Mouse (Mus musculus): ENCODE measurements at regions not wholly inside any gene's neighbourhood (a gene's known extent, or its start where the extent isn't known, plus 50 kb on each side); places are given as distances from the start of the nearest gene placed in this dataset.

DNA sequence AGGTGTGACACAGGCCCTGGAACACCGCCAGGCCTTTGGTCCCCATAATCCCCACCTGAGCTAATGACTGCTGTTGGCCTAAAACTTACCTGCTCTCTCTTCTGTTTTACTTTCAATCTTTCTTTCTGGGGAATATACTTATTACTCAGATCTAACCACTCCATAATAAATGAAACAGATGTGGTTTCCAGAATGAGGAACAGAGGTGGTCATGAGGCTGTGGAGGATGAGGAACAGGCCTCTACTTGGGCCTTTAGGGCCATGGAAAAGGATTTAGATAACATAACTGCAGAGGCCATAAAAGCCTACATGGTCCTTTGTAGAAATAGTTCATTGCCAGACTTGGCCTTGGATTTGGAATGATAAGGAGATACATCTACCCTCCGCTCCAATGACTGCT, 74.1 kb downstream of the B3gnt5 start:
- Histone ChIP-seq H3K4me3 (no peak overlapping the region), H3K27ac (no peak overlapping the region)
- no peak for TF ChIP-seq CTCF (conservative IDR thresholded peaks at IDR 0.05)
- no peak for DNase-seq (ENCODE audit: low spot score in 2 of 2)

DNA sequence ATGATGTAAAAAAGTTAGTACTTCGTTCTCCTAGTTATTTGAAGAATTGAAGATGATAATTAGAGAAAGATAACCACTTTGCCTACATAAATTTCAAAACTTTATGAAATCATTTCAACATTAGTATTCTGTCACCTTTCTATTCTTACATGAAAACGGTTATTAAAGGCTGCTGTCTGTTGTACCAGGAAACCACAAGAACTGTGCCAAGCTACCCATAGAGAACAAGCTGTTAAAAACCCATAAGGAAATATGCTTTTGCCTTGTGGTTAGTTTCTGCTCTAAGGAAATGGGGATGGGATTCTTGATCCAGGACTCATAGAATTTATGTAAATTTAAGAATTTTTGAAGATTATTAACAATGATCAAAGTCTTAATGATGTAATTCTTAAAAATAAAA, 74.7 kb downstream of the B3gnt5 start:
- Histone ChIP-seq H3K27ac (no peak overlapping the region), H3K4me3 (no peak overlapping the region)
- peak in 1 of 2 experiments; percentile 1 for DNase-seq (ENCODE audit: low spot score in 2 of 2)
- TF ChIP-seq CTCF (conservative IDR thresholded peaks at IDR 0.05) = no peak

DNA sequence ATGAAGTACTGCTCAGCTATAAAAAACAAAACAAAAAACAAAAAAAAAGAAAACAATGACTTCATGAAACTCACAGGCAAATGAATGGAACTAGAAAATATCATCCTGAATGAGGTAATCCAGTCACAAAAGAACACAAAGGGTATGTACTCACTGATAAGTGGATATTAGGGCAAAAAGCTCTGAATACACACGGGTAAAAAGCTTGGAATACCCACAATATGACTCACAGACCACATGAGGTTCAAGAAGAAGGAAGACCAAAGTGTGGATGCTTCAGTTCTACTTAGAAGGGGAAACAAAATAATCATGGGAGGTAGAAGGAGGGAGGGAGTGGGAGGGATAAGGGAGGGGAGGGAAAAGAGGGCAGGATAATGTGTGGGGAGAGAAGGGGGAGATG, 79.8 kb downstream of the B3gnt5 start:
- Histone ChIP-seq H3K4me3 (no peak overlapping the region), H3K27ac (no peak overlapping the region)
- no peak for TF ChIP-seq CTCF (conservative IDR thresholded peaks at IDR 0.05)
- no peak for DNase-seq (ENCODE audit: low spot score in 2 of 2)

DNA sequence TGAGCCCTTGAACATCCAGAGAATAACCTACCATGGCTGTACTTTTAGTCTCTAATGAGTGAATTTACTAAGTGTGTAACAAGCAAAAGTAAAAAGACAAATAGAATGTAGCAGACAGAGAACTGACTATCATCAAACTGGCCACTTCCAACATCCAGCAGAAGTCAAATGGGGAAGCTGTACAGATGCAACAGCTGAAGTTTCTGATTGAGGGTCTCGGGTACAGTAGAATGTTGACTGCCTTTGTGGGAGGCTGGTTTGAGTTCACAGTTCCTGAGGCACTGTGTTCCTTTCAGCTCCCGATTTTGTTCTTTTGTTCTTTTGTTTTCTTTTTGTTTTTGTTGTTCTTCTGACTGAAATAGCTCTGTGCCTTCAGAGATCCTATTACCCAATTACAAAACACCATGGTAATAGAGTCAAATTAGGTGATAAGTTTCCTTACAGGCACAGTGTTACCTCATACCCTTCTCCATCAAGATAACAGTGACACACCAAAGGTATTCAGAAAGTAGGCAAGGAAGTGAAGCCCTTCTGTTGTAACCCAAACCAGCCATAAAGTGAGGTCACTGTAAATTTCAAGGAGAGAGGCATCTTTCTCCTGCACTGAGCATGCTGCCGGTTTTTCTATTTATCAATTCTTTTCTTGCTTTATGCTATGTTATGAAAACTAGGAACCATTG, 82.5 kb downstream of the B3gnt5 start:
- no peak overlapping the region for H3K27ac ChIP-seq
- no peak overlapping the region for H3K4me3 ChIP-seq
- TF ChIP-seq CTCF (conservative IDR thresholded peaks at IDR 0.05) = no peak
- DNase-seq (ENCODE audit: low spot score in 2 of 2) = no peak

DNA sequence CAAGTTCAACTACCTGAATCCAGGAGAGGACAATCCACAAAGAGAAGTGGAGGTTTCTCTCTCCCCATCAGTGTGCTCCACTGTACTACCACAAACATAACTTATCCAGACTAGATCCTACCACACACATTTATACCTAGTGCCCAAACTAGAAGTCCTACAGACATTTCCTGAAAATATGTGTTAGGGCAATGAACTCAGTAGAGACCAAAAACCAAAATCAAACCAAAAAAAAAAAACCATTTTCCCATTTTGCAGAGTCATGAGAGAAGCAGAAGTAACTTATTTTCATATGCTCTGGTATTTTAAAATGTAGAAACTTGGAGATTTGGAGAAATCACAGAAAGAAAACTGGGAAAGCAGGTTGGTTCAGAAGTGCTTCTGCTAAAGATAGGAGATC, 83.7 kb downstream of the B3gnt5 start:
- Histone ChIP-seq H3K4me3 (no peak overlapping the region), H3K27ac (no peak overlapping the region)
- no peak for DNase-seq (ENCODE audit: low spot score in 2 of 2)
- no peak for TF ChIP-seq CTCF (conservative IDR thresholded peaks at IDR 0.05)

DNA sequence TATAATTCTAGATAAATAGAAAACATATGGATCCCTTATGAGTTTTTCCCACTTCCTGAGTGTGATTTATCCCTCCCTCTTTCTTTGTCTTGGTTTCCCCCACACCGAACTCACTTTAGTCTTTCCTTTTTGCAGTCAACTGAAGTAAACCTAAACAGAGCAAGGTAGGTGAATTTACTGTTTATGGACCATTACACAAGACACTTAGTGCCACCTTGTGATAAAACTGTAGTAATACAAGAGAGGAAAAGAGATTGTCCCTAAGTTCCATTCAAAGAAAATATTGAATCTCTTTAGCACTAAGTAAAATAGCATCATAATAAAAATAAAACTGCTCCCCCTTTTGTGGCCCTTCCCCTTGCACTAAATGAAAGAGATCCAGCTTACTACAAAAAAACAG, 88.4 kb downstream of the B3gnt5 start:
- TF ChIP-seq CTCF (conservative IDR thresholded peaks at IDR 0.05) = peak; percentile 82
- H3K27ac ChIP-seq = no peak overlapping the region
- no peak for DNase-seq (ENCODE audit: low spot score in 2 of 2)
- H3K4me3 ChIP-seq = no peak overlapping the region

DNA sequence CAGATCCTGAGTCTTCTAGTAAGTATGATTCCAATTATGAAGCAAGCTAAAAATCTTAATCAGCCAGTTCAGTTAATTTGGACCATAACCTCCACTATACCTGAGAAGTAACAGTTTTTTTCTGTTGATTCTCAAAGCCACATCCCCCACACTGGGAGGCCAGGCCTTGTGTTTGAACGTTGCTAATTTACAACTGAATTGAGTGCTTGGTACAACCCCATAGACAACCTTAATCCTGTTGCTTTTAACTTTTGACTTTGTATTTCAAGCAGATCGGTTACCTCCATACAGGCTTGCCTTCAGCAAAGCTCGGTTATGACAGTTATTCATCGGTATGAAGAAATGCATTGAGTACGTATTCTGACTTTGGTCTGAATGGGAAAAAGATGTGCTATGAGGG, 105.3 kb downstream of the B3gnt5 start:
- Histone ChIP-seq H3K4me3 (no peak overlapping the region), H3K27ac (no peak overlapping the region)
- DNase-seq (ENCODE audit: low spot score in 2 of 2) = no peak
- TF ChIP-seq CTCF (conservative IDR thresholded peaks at IDR 0.05) = no peak

DNA sequence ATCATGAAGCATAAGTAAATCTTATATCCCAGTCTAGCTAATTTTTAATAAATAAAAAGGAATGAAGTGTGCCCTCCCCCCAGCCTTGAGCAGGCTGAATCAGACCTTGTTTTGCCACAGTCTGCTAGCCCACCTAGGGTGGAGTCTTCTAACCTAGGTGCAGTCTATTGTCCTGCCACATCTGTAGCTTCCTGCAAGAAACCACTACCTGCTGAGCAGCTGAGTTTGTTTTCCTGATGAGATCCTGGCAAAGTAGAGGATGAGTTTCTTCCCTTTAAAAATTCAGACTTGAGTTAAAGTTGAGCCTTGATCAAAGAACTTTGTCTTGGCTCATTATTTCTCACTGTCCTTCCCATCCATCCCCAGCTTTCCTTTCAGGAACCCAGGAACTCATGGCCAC, 105.9 kb downstream of the B3gnt5 start:
- Histone ChIP-seq H3K4me3 (no peak overlapping the region), H3K27ac (no peak overlapping the region)
- DNase-seq (ENCODE audit: low spot score in 2 of 2) = no peak
- TF ChIP-seq CTCF (conservative IDR thresholded peaks at IDR 0.05) = no peak

DNA sequence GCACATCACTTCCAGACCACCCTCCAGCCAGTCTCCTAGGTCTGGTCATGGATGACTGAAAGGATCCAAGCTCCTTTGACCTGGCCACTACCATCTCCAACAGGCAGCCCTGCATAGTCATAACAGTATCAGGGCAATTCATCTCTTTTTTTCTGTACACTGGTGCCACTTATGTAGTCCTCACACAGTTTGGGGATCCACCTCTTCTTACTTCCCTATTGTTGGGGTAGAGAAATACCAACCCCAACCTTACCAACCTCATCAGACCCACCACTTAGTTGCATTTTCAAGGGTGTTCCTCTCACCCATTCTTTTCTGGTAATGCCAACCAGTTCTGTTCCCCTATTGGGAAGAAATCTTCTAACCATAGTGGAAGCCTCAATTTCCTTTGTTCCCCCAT, 109.4 kb downstream of the B3gnt5 start:
- Histone ChIP-seq H3K27ac (no peak overlapping the region), H3K4me3 (no peak overlapping the region)
- no peak for TF ChIP-seq CTCF (conservative IDR thresholded peaks at IDR 0.05)
- no peak for DNase-seq (ENCODE audit: low spot score in 2 of 2)

DNA sequence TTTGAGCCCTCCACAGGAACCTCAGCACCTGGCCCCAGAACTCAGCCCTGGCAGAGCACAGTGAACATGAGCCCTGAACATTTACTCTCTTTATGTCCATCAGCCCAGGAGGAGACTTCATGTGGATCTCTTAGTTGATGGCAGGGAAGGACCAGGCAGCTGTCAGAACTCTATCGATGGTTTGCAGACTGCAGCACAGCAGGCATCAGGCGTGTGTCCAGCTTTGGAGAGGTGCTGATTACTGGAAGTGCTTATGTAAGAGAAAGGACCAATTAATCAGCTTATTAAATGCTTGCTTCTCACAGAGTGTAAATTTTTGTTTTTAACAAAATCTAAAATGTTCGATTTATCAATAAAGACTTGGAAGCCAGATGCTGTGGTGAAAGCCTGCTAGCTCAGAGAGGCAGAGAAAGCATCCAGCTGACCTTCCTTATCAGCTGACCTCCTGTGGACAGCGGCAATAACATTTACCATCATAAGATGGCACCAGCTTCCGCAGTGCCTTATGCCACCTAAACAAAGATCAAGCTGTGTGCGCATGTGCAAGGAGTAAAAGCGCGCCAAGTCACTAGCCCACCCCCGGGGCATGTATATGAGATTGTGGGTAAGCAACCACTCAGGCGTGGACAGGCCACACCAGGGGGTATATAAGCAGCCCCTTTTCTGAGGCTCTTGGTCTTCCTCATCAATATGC, 105.8 kb downstream of the Klhl6 start:
- peak; percentile 22 for TF ChIP-seq CTCF (conservative IDR thresholded peaks at IDR 0.05)
- Histone ChIP-seq H3K4me3 (no peak overlapping the region), H3K27ac (no peak overlapping the region)
- DNase-seq (ENCODE audit: low spot score in 2 of 2) = no peak

DNA sequence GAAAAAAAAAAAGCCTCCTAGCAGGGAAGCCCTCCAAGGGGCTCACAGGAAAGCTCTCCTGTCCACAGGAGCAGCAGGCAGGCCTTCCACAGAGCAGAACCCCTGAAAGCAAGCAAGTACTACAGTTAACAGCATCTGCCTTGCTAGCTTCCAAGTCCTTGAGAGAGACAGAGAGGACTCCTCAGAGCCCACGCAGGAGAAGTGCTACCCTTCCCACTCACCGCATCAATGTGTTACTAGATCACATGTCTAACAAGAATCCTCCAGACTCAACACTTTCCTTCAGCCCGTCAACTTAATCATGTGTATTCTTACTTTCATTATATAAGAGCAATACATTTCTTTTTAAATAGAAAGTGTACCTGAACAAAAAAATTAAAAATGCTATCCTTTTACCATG, 99.9 kb downstream of the Klhl6 start:
- Histone ChIP-seq H3K4me3 (no peak overlapping the region), H3K27ac (no peak overlapping the region)
- TF ChIP-seq CTCF (conservative IDR thresholded peaks at IDR 0.05) = no peak
- DNase-seq (ENCODE audit: low spot score in 2 of 2) = no peak

DNA sequence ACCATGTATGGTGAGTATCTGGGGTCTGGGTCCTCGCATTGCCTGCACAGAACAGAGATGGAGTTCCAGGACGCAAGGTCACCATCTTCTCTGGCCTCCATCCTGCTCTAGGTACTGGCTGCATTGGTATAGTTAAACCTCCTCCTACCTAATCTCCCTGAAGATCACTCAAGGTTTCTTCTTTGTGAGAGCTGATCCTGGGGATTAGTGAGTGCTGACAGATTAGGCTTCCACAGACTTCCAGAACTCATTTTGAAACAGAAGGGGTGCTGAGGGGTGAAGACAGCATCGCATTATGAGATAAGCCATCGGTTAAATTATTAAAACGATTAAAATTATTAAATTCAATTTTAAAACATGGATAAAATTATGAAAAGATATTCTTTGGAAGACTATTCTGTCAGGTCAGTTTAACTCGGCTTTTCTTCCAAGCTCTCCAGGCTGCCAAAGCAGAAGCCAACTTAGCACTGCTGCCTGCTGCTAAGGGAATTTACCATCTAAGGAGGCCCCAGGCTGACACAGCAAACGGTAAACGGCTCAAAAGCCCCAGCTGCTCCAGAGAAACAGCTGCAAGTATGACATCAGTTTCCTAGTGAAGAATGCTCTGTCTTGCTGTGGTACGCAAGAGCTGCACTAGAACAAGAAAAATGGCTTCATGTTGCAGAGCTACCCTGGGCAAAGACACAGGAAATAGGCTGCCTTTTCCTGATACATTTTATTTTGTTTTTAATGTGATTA, 98.9 kb downstream of the Klhl6 start:
- peak in 1 of 2 experiments; percentile 10 for DNase-seq (ENCODE audit: low spot score in 2 of 2)
- peak overlapping the region; percentile 43; the same call in 1 of the 2 replicates for H3K27ac ChIP-seq
- TF ChIP-seq CTCF (conservative IDR thresholded peaks at IDR 0.05) = no peak
- no peak overlapping the region for H3K4me3 ChIP-seq

DNA sequence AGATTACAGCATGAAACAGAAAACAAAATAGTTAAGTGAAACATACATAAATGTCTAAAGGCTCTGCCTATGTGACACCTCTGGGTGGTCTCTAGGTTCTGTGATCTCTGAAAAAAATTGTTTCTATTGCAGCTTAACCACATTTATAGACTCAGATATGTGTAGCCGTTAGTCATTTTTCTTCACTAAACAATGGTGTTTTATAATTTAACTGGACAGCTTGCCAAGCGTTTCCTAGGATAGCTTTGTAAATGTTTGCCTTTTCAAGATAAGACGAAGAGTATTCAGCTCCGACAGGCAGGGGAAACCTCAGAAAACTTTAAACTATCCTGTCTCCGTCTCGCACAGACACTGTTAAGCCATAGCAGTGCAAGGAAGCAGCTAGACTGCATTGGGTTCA, 98.3 kb downstream of the Klhl6 start:
- no peak for DNase-seq (ENCODE audit: low spot score in 2 of 2)
- H3K27ac ChIP-seq = peak overlapping the region; percentile 43; the same call in 1 of the 2 replicates
- no peak for TF ChIP-seq CTCF (conservative IDR thresholded peaks at IDR 0.05)
- H3K4me3 ChIP-seq = no peak overlapping the region

Measured in layer of hippocampus, adult 2 months (tissue).